Mouse (Mus musculus): ENCODE results near the gene Trim30a. TPM values are rescaled to one million over a fixed set of nuclear protein-coding genes. Genes with fewer than 3 reads are reported as not detected.

The Trim30a gene
- polyA plus RNA-seq, 1 experiment = 2.6 TPM

DNA sequence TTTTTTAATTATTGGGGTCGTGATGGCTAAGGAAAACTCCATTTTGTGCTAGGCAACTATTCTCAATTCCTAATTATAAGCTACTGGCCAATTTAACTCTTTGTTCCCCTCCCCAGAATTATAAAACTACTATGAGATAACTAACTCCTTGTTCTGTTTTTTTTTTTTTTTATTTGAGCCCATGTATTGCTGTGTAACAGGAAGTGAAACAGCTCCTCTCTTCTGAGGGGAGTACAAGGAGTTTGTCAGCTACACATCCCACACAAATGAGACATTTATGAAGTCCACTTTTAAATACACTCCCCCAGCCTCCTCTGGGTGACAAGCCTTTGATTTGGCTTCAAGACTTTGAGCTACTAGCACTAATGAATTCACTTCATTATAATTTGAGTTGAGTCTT, 66.5 kb downstream of the Trim30a start:
- Histone ChIP-seq H3K27ac (ENCODE audit: insufficient read depth, low read length) (no peak overlapping the region), H3K4me1 (ENCODE audit: control insufficient read depth, insufficient read depth, low read length) (no peaks in the 10 kb centered on the region), H3K4me3 (ENCODE audit: insufficient read depth, low read length) (no peak overlapping the region)
- TF ChIP-seq POLR2A (IDR thresholded peaks at IDR 0.05; ENCODE audit: extremely low read depth, insufficient read depth, low read length) (no peak), CTCF (IDR thresholded peaks at IDR 0.05; ENCODE audit: extremely low read depth, insufficient read depth, low read length) (no peak)

DNA sequence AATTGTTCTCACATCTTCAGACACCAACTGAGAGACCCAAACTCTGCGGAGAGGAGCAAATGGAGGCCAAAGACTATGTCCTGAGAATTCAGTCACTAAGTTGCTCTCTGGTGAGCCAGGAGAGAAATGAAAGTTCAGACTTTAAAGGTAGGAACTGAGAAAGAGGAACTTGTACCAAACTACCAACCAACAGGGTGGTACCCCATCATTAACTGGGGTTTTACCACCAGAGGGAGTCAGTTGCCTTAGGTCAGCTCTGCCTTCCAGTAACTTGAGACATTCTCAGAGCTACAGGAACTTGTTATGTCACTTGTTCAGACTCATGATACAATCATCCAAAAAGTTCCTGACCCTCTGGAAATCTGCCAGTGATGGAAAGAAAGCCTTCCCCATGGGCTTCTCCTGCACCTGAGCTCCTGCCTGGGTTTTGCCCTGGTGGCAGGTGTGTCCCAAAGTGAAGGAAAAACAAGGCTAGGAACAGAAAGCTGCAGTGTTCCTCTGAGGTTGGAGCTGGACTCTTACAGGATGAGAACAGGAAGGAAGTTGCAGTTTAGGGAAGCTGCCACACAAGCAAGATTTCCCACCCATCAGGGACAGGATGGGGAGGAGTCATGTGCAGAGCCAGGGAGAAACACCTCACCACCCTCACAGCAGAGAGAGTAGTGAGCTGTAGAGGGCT, 95.1 kb downstream of the Trim30a start, which contains the start of gene Trim30b:
Gene Trim30b (minus strand): TSS at position 149 of the 679 bp plus-strand sequence.
- TF ChIP-seq POLR2A (IDR thresholded peaks at IDR 0.05; ENCODE audit: extremely low read depth, insufficient read depth, low read length) (no peak), CTCF (IDR thresholded peaks at IDR 0.05; ENCODE audit: extremely low read depth, insufficient read depth, low read length) (no peak)

DNA sequence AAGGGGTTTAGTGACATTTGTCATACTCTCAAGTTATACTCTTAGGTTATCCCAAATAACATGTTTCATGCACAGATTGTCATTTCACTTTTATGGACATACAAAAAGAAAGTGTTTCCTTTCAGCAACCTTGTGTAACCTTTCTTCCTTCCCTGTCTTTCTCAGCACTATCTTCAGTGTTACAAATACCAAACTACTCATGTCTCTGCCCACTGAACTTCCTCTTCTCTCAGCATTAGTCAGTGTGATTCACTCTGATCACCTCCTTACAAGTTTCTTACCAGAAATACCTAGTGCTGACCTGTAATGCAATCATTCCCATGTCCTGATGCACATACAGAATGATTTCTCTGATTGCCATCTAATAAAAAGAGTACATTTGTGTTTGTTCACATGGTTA, 98.7 kb downstream of the Trim30a start:
- no peak overlapping the region for H3K27ac ChIP-seq (ENCODE audit: insufficient read depth, low read length)
- H3K4me3 ChIP-seq (ENCODE audit: insufficient read depth, low read length) = no peak overlapping the region
- no peak for TF ChIP-seq CTCF (IDR thresholded peaks at IDR 0.05; ENCODE audit: extremely low read depth, insufficient read depth, low read length)
- no peak for TF ChIP-seq POLR2A (IDR thresholded peaks at IDR 0.05; ENCODE audit: extremely low read depth, insufficient read depth, low read length)
- no peaks in the 10 kb centered on the region for H3K4me1 ChIP-seq (ENCODE audit: control insufficient read depth, insufficient read depth, low read length)

More for the DNA sequence above, 95.1 kb downstream of the Trim30a start, which contains the start of gene Trim30b:
- Histone ChIP-seq H3K4me1 (ENCODE audit: control insufficient read depth, insufficient read depth, low read length) (no peaks in the 10 kb centered on the region), H3K27ac (ENCODE audit: insufficient read depth, low read length) (no peak within 1 kb of the TSS), H3K4me3 (ENCODE audit: insufficient read depth, low read length) (no peak within 1 kb of the TSS)

Other genes starting within 250 kb of the Trim30a start
- 0.38 and 0.57 TPM in 2 replicates for gene Trim6, start 246.4 kb downstream of the Trim30a start, polyA plus RNA-seq (2012; rRNA removed)
- 2.8 and 3.4 TPM in 2 replicates for gene Trim34a, start 220.7 kb downstream of the Trim30a start, polyA plus RNA-seq (2012; rRNA removed)
- gene Trim5, start 177.1 kb downstream of the Trim30a start, polyA plus RNA-seq (2012; rRNA removed) = 0.42 and 0.47 TPM in 2 replicates
- 4.7 and 4.9 TPM in 2 replicates for gene Trim12a, start 149.7 kb downstream of the Trim30a start, polyA plus RNA-seq (2012; rRNA removed)
- gene Trim34b, start 135.7 kb downstream of the Trim30a start, polyA plus RNA-seq (2012; rRNA removed) = 0.06 and 0.08 TPM in 2 replicates
- gene Trim12c, start 111.8 kb downstream of the Trim30a start, polyA plus RNA-seq (2012; rRNA removed) = 1.5 and 1.6 TPM in 2 replicates
- gene Trim30b, start 95.3 kb downstream of the Trim30a start, polyA plus RNA-seq (2012; rRNA removed) = 0.10 and 0.17 TPM in 2 replicates
- gene Trim30c, start 64.4 kb downstream of the Trim30a start, polyA plus RNA-seq (2012; rRNA removed) = 0.11 and 0.17 TPM in 2 replicates
- 1.3 and 1.5 TPM in 2 replicates for gene Trim30d, start 42.7 kb upstream of the Trim30a start, polyA plus RNA-seq (2012; rRNA removed)
- not detected in 2 replicates for gene Olfr651, start 84.9 kb upstream of the Trim30a start, polyA plus RNA-seq (2012; rRNA removed)
- not detected in 2 replicates for gene Olfr652, start 95.7 kb upstream of the Trim30a start, polyA plus RNA-seq (2012; rRNA removed)
- gene Olfr653, start 112.1 kb upstream of the Trim30a start, polyA plus RNA-seq (2012; rRNA removed) = not detected in 2 replicates
- not detected in 2 replicates for gene Olfr654, start 121.8 kb upstream of the Trim30a start, polyA plus RNA-seq (2012; rRNA removed)
- gene Olfr655, start 136.6 kb upstream of the Trim30a start, polyA plus RNA-seq (2012; rRNA removed) = not detected in 2 replicates
- not detected in 2 replicates for gene Olfr656, start 148.8 kb upstream of the Trim30a start, polyA plus RNA-seq (2012; rRNA removed)
- gene Olfr657, start 159.6 kb upstream of the Trim30a start, polyA plus RNA-seq (2012; rRNA removed) = not detected in 2 replicates
- gene Olfr658, start 182.1 kb upstream of the Trim30a start, polyA plus RNA-seq (2012; rRNA removed) = 0.04 TPM in 2 replicates
- not detected in 2 replicates for gene Olfr659, start 201.6 kb upstream of the Trim30a start, polyA plus RNA-seq (2012; rRNA removed)
- gene Olfr661, start 221.3 kb upstream of the Trim30a start, polyA plus RNA-seq (2012; rRNA removed) = not detected in 2 replicates